Comparison of ENCODE assay signal across 20 mouse cellular contexts in the genomic region with DNA sequence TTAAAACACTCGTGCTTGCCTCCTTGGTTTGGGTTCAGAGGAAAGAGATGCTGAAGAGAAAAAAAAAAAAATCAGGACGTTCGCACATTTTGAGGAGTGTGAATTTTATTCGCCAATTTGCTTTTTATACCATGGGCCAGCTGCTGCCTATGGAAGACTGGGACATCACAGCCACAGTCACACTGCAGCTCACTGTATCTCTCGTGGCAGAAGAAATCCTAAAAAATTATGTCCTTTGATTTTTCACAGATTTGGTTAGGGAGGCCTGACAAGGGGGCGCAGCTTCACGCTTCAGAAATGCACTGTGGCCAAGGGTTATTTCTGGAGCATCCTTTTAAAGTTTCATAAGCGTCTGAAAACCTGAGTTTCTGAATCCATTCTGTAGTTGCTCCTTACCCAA.
DNase-seq lines count a peak whose midpoint lies in the region; ATAC-seq and TF ChIP-seq lines count a peak whose summit lies in the region.
"Had no signal": no experiment of that assay in that cellular context is flagged by ENCODE, and none has a peak within 500 bp of the region (broad histone marks: within the 10 kb centered on the region; RNA-seq: fewer than 3 reads in every experiment).

No protein-coding gene starts in this region.

- DNase-seq in brain, adult 2 months (ENCODE audit: low read depth, low spot score), result peak; percentile 87
- peak in 1 of 2 experiments; percentile 43 for DNase-seq in left cerebral cortex, adult 2 months (ENCODE audit: extremely low spot score in 1 of 2, low spot score in 2 of 2)
- DNase-seq in right cerebral cortex, postnatal 14 days, result peak; percentile 29
- no peak for DNase-seq in embryo, embryonic 10 days (ENCODE audit: low spot score)
- no peak for DNase-seq in lung, postnatal 4 days
- no peak for DNase-seq in gastrocnemius, adult 8-10 months (ENCODE audit: low spot score in 2 of 2)
- DNase-seq: adrenal gland, adult 8-10 months; cerebellum, adult 18-20 months; cerebellum, postnatal 36 days; gastrocnemius, postnatal 25 days; heart, postnatal 10 days; liver, embryonic 13.5 days had no signal

- intact Hi-C loops in left cerebral cortex, adult 2 months (cut with DNase I), result loop anchor here (2.0 to 5.0 kb wide), 3 partner anchors 34 to 69 kb away; no protein-coding TSS in a partner anchor

- no peak for ATAC-seq in forebrain, embryonic 15.5 days (replicated peaks)
- ATAC-seq in forebrain, embryonic 13.5 days, result no peak
- ATAC-seq: midbrain, embryonic 15.5 days had no signal

- no peaks in the 10 kb centered on the region for H3K9me3 ChIP-seq in forebrain, embryonic 15.5 days
- no peaks in the 10 kb centered on the region for H3K9me3 ChIP-seq in forebrain, embryonic 13.5 days (replicated peaks)
- H3K9me3 ChIP-seq: embryonic facial prominence, embryonic 12.5 days; hindbrain, embryonic 12.5 days; limb, embryonic 12.5 days; liver, embryonic 13.5 days; lung, embryonic 15.5 days; midbrain, embryonic 15.5 days had no signal

- peaks cover 3% of the 10 kb centered on the region; the same call in 1 of the 2 replicates for H3K36me3 ChIP-seq in forebrain, embryonic 15.5 days
- no peaks in the 10 kb centered on the region for H3K36me3 ChIP-seq in forebrain, embryonic 13.5 days (ENCODE audit: poor library complexity, severe bottlenecking)
- H3K36me3 ChIP-seq: embryonic facial prominence, embryonic 12.5 days; limb, embryonic 12.5 days; liver, embryonic 13.5 days; lung, embryonic 15.5 days; midbrain, embryonic 15.5 days had no signal

- TF ChIP-seq CTCF in left cerebral cortex, adult 2 months (IDR thresholded peaks at IDR 0.05), result no peak

- peaks cover 14% of the 10 kb centered on the region for H3K4me1 ChIP-seq in forebrain, embryonic 15.5 days
- no peaks in the 10 kb centered on the region for H3K4me1 ChIP-seq in forebrain, embryonic 13.5 days
- H3K4me1 ChIP-seq: embryonic facial prominence, embryonic 12.5 days; hindbrain, embryonic 12.5 days; limb, embryonic 12.5 days; liver, embryonic 13.5 days; lung, embryonic 15.5 days; midbrain, embryonic 15.5 days had no signal

- H3K27me3 ChIP-seq in forebrain, embryonic 15.5 days, result no peaks in the 10 kb centered on the region
- no peaks in the 10 kb centered on the region for H3K27me3 ChIP-seq in forebrain, embryonic 13.5 days
- H3K27me3 ChIP-seq: CH12.LX; embryonic facial prominence, embryonic 12.5 days; hindbrain, embryonic 12.5 days; limb, embryonic 12.5 days; liver, embryonic 13.5 days; lung, embryonic 15.5 days; midbrain, embryonic 15.5 days had no signal

- no peak overlapping the region for H3K9ac ChIP-seq in forebrain, embryonic 15.5 days (replicated peaks)
- no peak overlapping the region for H3K9ac ChIP-seq in forebrain, embryonic 13.5 days
- H3K9ac ChIP-seq: embryonic facial prominence, embryonic 12.5 days; hindbrain, embryonic 12.5 days; limb, embryonic 12.5 days; liver, embryonic 13.5 days; lung, embryonic 15.5 days; midbrain, embryonic 15.5 days had no signal

- H3K27ac ChIP-seq in forebrain, embryonic 15.5 days (replicated peaks), result peak overlapping the region; percentile 59; the same call in 1 of the 2 replicates
- no peak overlapping the region for H3K27ac ChIP-seq in forebrain, embryonic 13.5 days
- H3K27ac ChIP-seq in left cerebral cortex, adult 2 months, result peak overlapping the region; percentile 82
- H3K27ac ChIP-seq: embryonic facial prominence, embryonic 12.5 days; hindbrain, embryonic 12.5 days; limb, embryonic 12.5 days; liver, embryonic 13.5 days; lung, embryonic 15.5 days; midbrain, embryonic 15.5 days had no signal

- H3K4me3 ChIP-seq in forebrain, embryonic 15.5 days, result no peak overlapping the region
- H3K4me3 ChIP-seq in forebrain, embryonic 13.5 days, result no peak overlapping the region
- no peak overlapping the region for H3K4me3 ChIP-seq in left cerebral cortex, adult 2 months
- H3K4me3 ChIP-seq: embryonic facial prominence, embryonic 12.5 days; hindbrain, embryonic 12.5 days; limb, embryonic 12.5 days; liver, embryonic 13.5 days; lung, embryonic 15.5 days; midbrain, embryonic 15.5 days had no signal

- H3K4me2 ChIP-seq in forebrain, embryonic 15.5 days (replicated peaks), result no peak overlapping the region
- no peak overlapping the region for H3K4me2 ChIP-seq in forebrain, embryonic 13.5 days
- H3K4me2 ChIP-seq: embryonic facial prominence, embryonic 12.5 days; hindbrain, embryonic 12.5 days; limb, embryonic 12.5 days; liver, embryonic 13.5 days; lung, embryonic 15.5 days; midbrain, embryonic 15.5 days had no signal

- WGBS in forebrain, embryonic 15.5 days, result 67% methylated on average over 8 of the region's 8 CpGs
- 83% methylated on average over 8 of the region's 8 CpGs for WGBS in forebrain, embryonic 13.5 days

Comparison
In these comparisons a context has a peak if more than half of its experiments do, and no peak if none do; other contexts are left out.
1. DNase-seq: peak in brain, adult 2 months (single experiment) and right cerebral cortex, postnatal 14 days (single experiment); none in embryo, embryonic 10 days (single experiment), lung, postnatal 4 days (0 of 2) and gastrocnemius, adult 8-10 months (0 of 2).